ENCODE assay signal across 10 mouse cellular contexts in the genomic region with DNA sequence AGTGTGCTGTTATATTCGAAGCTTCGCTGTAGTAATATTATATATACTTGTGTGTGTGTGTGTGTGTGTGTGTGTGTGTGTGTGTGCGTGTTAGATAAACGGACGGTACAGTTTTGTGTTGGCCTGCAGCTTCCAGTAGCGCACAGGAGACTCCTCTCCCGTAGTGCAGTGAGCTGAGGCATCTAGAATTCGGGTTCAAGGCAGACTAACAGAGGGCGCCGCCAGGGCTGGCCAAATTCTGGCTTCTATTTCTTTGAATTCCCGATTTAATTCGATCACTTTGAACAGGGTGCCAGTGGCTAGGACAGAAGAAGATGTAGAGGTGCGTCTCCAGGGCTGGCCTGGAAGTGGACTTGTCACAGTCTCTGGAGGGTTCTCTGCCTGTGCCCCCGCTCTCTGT. TPM values are rescaled to one million over a fixed set of nuclear protein-coding genes. Genes with fewer than 3 reads are reported as not detected.
DNase-seq lines count a peak whose midpoint lies in the region; ATAC-seq and TF ChIP-seq lines count a peak whose summit lies in the region.
"Had no signal": no experiment of that assay in that cellular context is flagged by ENCODE, and none has a peak within 500 bp of the region (broad histone marks: within the 10 kb centered on the region; RNA-seq: fewer than 3 reads in every experiment).

No protein-coding gene starts in this region.

- H3K4me2 ChIP-seq in kidney, embryonic 14.5 days (replicated peaks; ENCODE audit: low read depth, low read length): peak overlapping the region; percentile 83; the same call in 1 of the 2 replicates
- H3K4me2 ChIP-seq in forebrain, embryonic 13.5 days: peak overlapping the region; percentile 99
- H3K4me2 ChIP-seq in limb, embryonic 14.5 days (replicated peaks; ENCODE audit: low read depth, low read length, severe bottlenecking): peak overlapping the region; percentile 100
- H3K4me2 ChIP-seq in neural tube, embryonic 14.5 days (ENCODE audit: low read depth, low read length): peak overlapping the region; percentile 100; the same call in 1 of the 2 replicates

- no peak overlapping the region for H3K9ac ChIP-seq in kidney, embryonic 14.5 days (ENCODE audit: low read depth, low read length)
- H3K9ac ChIP-seq in forebrain, embryonic 13.5 days: no peak overlapping the region
- H3K9ac ChIP-seq in limb, embryonic 14.5 days (ENCODE audit: low read depth, low read length, severe bottlenecking): no peak overlapping the region
- no peak overlapping the region for H3K9ac ChIP-seq in neural tube, embryonic 14.5 days (replicated peaks; ENCODE audit: low read depth, low read length)

- DNase-seq in kidney, postnatal 10 days: no peak
- no peak for DNase-seq in limb, embryonic 14.5 days (ENCODE audit: low spot score)
- DNase-seq in right cerebral cortex, postnatal 10 days (ENCODE audit: low spot score in 2 of 2): no peak
- DNase-seq in frontal cortex, postnatal 25 days (ENCODE audit: low spot score in 2 of 2): no peak
- DNase-seq in thymus, adult 18-20 months: no peak

- no peaks in the 10 kb centered on the region for H3K36me3 ChIP-seq in kidney, embryonic 14.5 days (ENCODE audit: control insufficient read depth, insufficient read depth, low read length)
- no peaks in the 10 kb centered on the region for H3K36me3 ChIP-seq in forebrain, embryonic 13.5 days (ENCODE audit: poor library complexity, severe bottlenecking)
- no peaks in the 10 kb centered on the region for H3K36me3 ChIP-seq in limb, embryonic 14.5 days (ENCODE audit: control insufficient read depth, insufficient read depth, low read length)
- H3K36me3 ChIP-seq in neural tube, embryonic 14.5 days (ENCODE audit: control insufficient read depth, insufficient read depth, low read length): no peaks in the 10 kb centered on the region

- H3K27me3 ChIP-seq in kidney, embryonic 14.5 days (ENCODE audit: control insufficient read depth, insufficient read depth, low read length): peaks cover 52% of the 10 kb centered on the region
- H3K27me3 ChIP-seq in forebrain, embryonic 13.5 days: peaks cover 70% of the 10 kb centered on the region
- peaks cover 53% of the 10 kb centered on the region for H3K27me3 ChIP-seq in limb, embryonic 14.5 days (ENCODE audit: control insufficient read depth, insufficient read depth, low read length)
- H3K27me3 ChIP-seq in neural tube, embryonic 14.5 days (ENCODE audit: control insufficient read depth, insufficient read depth, low read length): peaks cover 40% of the 10 kb centered on the region

- no peak for TF ChIP-seq POLR2A in limb, embryonic 14.5 days (IDR thresholded peaks at IDR 0.05; ENCODE audit: borderline replicate concordance, extremely low read depth, insufficient read depth, insufficient read length)

- H3K9me3 ChIP-seq in kidney, embryonic 14.5 days (ENCODE audit: control insufficient read depth, low read length): no peaks in the 10 kb centered on the region
- no peaks in the 10 kb centered on the region for H3K9me3 ChIP-seq in forebrain, embryonic 13.5 days (replicated peaks)
- H3K9me3 ChIP-seq in limb, embryonic 14.5 days (ENCODE audit: control insufficient read depth, low read length): no peaks in the 10 kb centered on the region
- no peaks in the 10 kb centered on the region for H3K9me3 ChIP-seq in neural tube, embryonic 14.5 days (ENCODE audit: control insufficient read depth, low read length)

- no peak; the same call in 1 of the 2 replicates for ATAC-seq in kidney, embryonic 14.5 days (ENCODE audit: low FRiP score, low TSS enrichment)
- ATAC-seq in forebrain, embryonic 13.5 days: no peak
- ATAC-seq in limb, embryonic 14.5 days (ENCODE audit: low FRiP score, low read depth): no peak
- no peak for ATAC-seq in neural tube, embryonic 14.5 days (ENCODE audit: low read depth)

- no peak overlapping the region for H3K27ac ChIP-seq in kidney, embryonic 14.5 days (ENCODE audit: low read depth, low read length)
- no peak overlapping the region for H3K27ac ChIP-seq in forebrain, embryonic 13.5 days
- no peak overlapping the region for H3K27ac ChIP-seq in limb, embryonic 14.5 days (replicated peaks; ENCODE audit: low read depth, low read length)
- H3K27ac ChIP-seq in neural tube, embryonic 14.5 days (ENCODE audit: low read depth, low read length): no peak overlapping the region

- WGBS in kidney, embryonic 14.5 days: 11% methylated on average over 14 of the region's 14 CpGs
- 9% methylated on average over 14 of the region's 14 CpGs for WGBS in forebrain, embryonic 13.5 days
- WGBS in limb, embryonic 14.5 days: 10% methylated on average over 14 of the region's 14 CpGs
- 15% methylated on average over 14 of the region's 14 CpGs for WGBS in neural tube, embryonic 14.5 days

- H3K4me1 ChIP-seq in kidney, embryonic 14.5 days (ENCODE audit: control insufficient read depth, insufficient read depth, low read length): 0 out of 2 replicates have a peak, but pooled peaks cover 2% of the 10 kb centered on the region
- peaks cover 16% of the 10 kb centered on the region for H3K4me1 ChIP-seq in forebrain, embryonic 13.5 days
- H3K4me1 ChIP-seq in limb, embryonic 14.5 days (ENCODE audit: control insufficient read depth, insufficient read depth, low read length): 0 out of 2 replicates have a peak, but pooled peaks cover 3% of the 10 kb centered on the region
- H3K4me1 ChIP-seq in neural tube, embryonic 14.5 days (ENCODE audit: control insufficient read depth, insufficient read depth, low read length): 0 out of 2 replicates have a peak, but pooled peaks cover 9% of the 10 kb centered on the region

- H3K4me3 ChIP-seq in kidney, embryonic 14.5 days (ENCODE audit: low read length): peak overlapping the region; percentile 48
- peak overlapping the region; percentile 57 for H3K4me3 ChIP-seq in forebrain, embryonic 13.5 days
- H3K4me3 ChIP-seq in limb, embryonic 14.5 days (replicated peaks; ENCODE audit: low read length): peak overlapping the region; percentile 56
- H3K4me3 ChIP-seq in neural tube, embryonic 14.5 days (ENCODE audit: low read depth, low read length): peak overlapping the region; percentile 52; the same call in 1 of the 2 replicates

RNA-seq across cellular contexts. Expression of gene Gjb2, which starts 0.6 kb away (rescaled TPM):
- polyA plus RNA-seq in kidney, embryonic 14.5 days (2014; fragmentation: Nextera tagmentation; extraction: Ambion mirVana): 0.67 and 1.2 TPM in 2 replicates
- 2.8 and 3.9 TPM in 2 replicates for polyA plus RNA-seq in forebrain, embryonic 13.5 days (2015; fragmentation: Nextera tagmentation; extraction: Ambion mirVana)
- polyA plus RNA-seq in limb, embryonic 14.5 days (2012; rRNA removed): 33.6 and 39.1 TPM in 2 replicates
- 102 and 111 TPM in 2 replicates for polyA plus RNA-seq in limb, embryonic 14.5 days (2014; fragmentation: Nextera tagmentation; extraction: Ambion mirVana)
- polyA plus RNA-seq in neural tube, embryonic 14.5 days (2014; fragmentation: Nextera tagmentation; extraction: Ambion mirVana): 1.3 and 26.7 TPM in 2 replicates

RNA-seq across cellular contexts. Expression of gene Gm4491, which starts 10.6 kb away (rescaled TPM):
- not detected in 2 replicates for polyA plus RNA-seq in kidney, embryonic 14.5 days (2014; fragmentation: Nextera tagmentation; extraction: Ambion mirVana)
- not detected in 2 replicates for polyA plus RNA-seq in forebrain, embryonic 13.5 days (2015; fragmentation: Nextera tagmentation; extraction: Ambion mirVana)
- polyA plus RNA-seq in limb, embryonic 14.5 days (2012; rRNA removed): 0.04 TPM in 1 of 2 replicates, not detected in the other
- not detected in 2 replicates for polyA plus RNA-seq in limb, embryonic 14.5 days (2014; fragmentation: Nextera tagmentation; extraction: Ambion mirVana)
- polyA plus RNA-seq in neural tube, embryonic 14.5 days (2014; fragmentation: Nextera tagmentation; extraction: Ambion mirVana): not detected in 2 replicates
- polyA plus RNA-seq: inflammation-experienced regulatory T-cells, adult 6 months; testis, adult 2 months had no signal

RNA-seq across cellular contexts. Expression of gene Gjb6, which starts 28.3 kb away (rescaled TPM):
- polyA plus RNA-seq in kidney, embryonic 14.5 days (2014; fragmentation: Nextera tagmentation; extraction: Ambion mirVana): 0.30 and 1.2 TPM in 2 replicates
- 3.5 and 4.7 TPM in 2 replicates for polyA plus RNA-seq in forebrain, embryonic 13.5 days (2015; fragmentation: Nextera tagmentation; extraction: Ambion mirVana)
- 27.1 and 31.6 TPM in 2 replicates for polyA plus RNA-seq in limb, embryonic 14.5 days (2012; rRNA removed)
- polyA plus RNA-seq in limb, embryonic 14.5 days (2014; fragmentation: Nextera tagmentation; extraction: Ambion mirVana): 59.9 and 62.0 TPM in 2 replicates
- 1.1 and 25.5 TPM in 2 replicates for polyA plus RNA-seq in neural tube, embryonic 14.5 days (2014; fragmentation: Nextera tagmentation; extraction: Ambion mirVana)
- polyA plus RNA-seq: inflammation-experienced regulatory T-cells, adult 6 months; testis, adult 2 months had no signal

RNA-seq across cellular contexts. Expression of gene Gja3, which starts 47.2 kb away (rescaled TPM):
- polyA plus RNA-seq in kidney, embryonic 14.5 days (2014; fragmentation: Nextera tagmentation; extraction: Ambion mirVana): 4.4 and 5.8 TPM in 2 replicates
- polyA plus RNA-seq in forebrain, embryonic 13.5 days (2015; fragmentation: Nextera tagmentation; extraction: Ambion mirVana): not detected in 2 replicates
- polyA plus RNA-seq in limb, embryonic 14.5 days (2012; rRNA removed): 4.1 and 4.7 TPM in 2 replicates
- polyA plus RNA-seq in limb, embryonic 14.5 days (2014; fragmentation: Nextera tagmentation; extraction: Ambion mirVana): 6.8 and 7.6 TPM in 2 replicates
- polyA plus RNA-seq in neural tube, embryonic 14.5 days (2014; fragmentation: Nextera tagmentation; extraction: Ambion mirVana): 1.6 TPM in 1 of 2 replicates, not detected in the other
- polyA plus RNA-seq: inflammation-experienced regulatory T-cells, adult 6 months had no signal
